Mouse (Mus musculus) layer of hippocampus, postnatal 25 days (tissue): ENCODE measurements around the gene Ndufs7. TPM values are rescaled to one million over a fixed set of nuclear protein-coding genes. Genes with fewer than 3 reads are reported as not detected.

ENCODE experiments used
- DNase-seq, 2 experiments: peaks; one replicate each; pipeline ENCODE4 v3.0.0; 2022; ENCODE audit warnings: mixed read lengths in 2 of 2, low spot score in 1 of 2; ENCODE audit errors: extremely low spot score in 1 of 2
- microRNA-seq, 2 experiments: library from miRNA; unstranded; fragments of <30 nt; microRNA quantifications; one replicate each; pipeline ENCODE4 v1.2.0; 2021
- total RNA-seq, 2 experiments: library from RNA; stranded (reverse); gene quantifications; 2 replicates each; pipeline ENCODE4 v1.2.3; 2021

The Ndufs7 gene
- total RNA-seq, 2 experiments from 2014 or later = 196 to 223 TPM

DNA sequence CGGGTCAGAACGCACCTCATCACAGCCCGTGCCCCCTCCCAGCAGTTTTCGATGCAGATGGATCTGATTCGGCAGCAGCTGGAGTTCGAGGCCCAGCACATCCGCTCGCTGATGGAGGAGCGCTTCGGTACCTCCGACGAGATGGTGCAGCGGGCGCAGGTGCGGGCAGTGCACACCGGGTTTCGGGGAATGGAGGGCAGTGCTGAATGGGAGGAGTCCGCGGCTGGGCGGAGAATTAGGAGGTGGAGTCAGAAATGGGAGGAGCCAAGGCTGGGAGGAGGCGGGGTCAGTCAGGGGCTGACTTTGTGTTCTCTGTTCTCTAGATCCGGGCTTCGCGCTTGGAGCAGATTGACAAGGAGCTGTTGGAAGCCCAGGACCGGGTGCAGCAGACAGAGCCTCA, 55.9 kb downstream of the Ndufs7 start:
- DNase-seq = no peak

Small RNA genes within 50 kb of the gene (microRNA-seq; reads per million reads assigned to microRNA genes)
- 1.8 to 2.0 reads per million in 2 experiments for gene Mir6911

Other genes starting within 250 kb of the Ndufs7 start
- 1 to 10 TPM; 3.3 to 4.3 TPM for gene Arhgap45, start 232.5 kb upstream of the Ndufs7 start, total RNA-seq
- 10 to 100 TPM; 86.6 to 91.0 TPM for gene Polr2e, start 209.3 kb upstream of the Ndufs7 start, total RNA-seq
- 100 to 1,000 TPM; 486 to 515 TPM for gene Gpx4, start 202.0 kb upstream of the Ndufs7 start, total RNA-seq
- gene Sbno2, start 143.6 kb upstream of the Ndufs7 start, total RNA-seq = 10 to 100 TPM; 14.5 to 22.0 TPM
- 10 to 100 TPM; 89.1 to 94.3 TPM for gene Stk11, start 133.3 kb upstream of the Ndufs7 start, total RNA-seq
- 100 to 1,000 TPM; 338 to 391 TPM for gene Atp5d, start 110.5 kb upstream of the Ndufs7 start, total RNA-seq
- gene Cbarp, start 108.3 kb upstream of the Ndufs7 start, total RNA-seq = 100 to 1,000 TPM; 399 to 401 TPM
- gene Midn, start 100.8 kb upstream of the Ndufs7 start, total RNA-seq = 10 to 100 TPM; 61.4 to 82.4 TPM
- gene Cirbp, start 83.1 kb upstream of the Ndufs7 start, total RNA-seq = 10 to 100 TPM; 69.5 to 97.5 TPM
- 1 to 10 TPM; 5.8 to 6.2 TPM for gene 1600002K03Rik, start 76.2 kb upstream of the Ndufs7 start, total RNA-seq
- 10 to 100 TPM; 11.9 to 12.7 TPM for gene Efna2, start 69.6 kb upstream of the Ndufs7 start, total RNA-seq
- gene Mum1, start 22.7 kb upstream of the Ndufs7 start, total RNA-seq = 10 to 100 TPM; 39.5 to 48.9 TPM
- 10 to 100 TPM; 43.1 to 54.7 TPM for gene Gamt, start 11.9 kb downstream of the Ndufs7 start, total RNA-seq
- gene Dazap1, start 12.4 kb downstream of the Ndufs7 start, total RNA-seq = 10 to 100 TPM; 76.8 to 91.2 TPM
- gene Rps15, start 43.3 kb downstream of the Ndufs7 start, total RNA-seq = 100 to 1,000 TPM; 790 to 900 TPM
- 100 to 1,000 TPM; 101 to 115 TPM for gene Apc2, start 46.9 kb downstream of the Ndufs7 start, total RNA-seq
- 10 to 100 TPM; 20.7 to 26.3 TPM for gene 2310011J03Rik, start 71.4 kb downstream of the Ndufs7 start, total RNA-seq
- 1 to 10 TPM; 2.3 to 2.8 TPM for gene Pcsk4, start 80.4 kb downstream of the Ndufs7 start, total RNA-seq
- gene Reep6, start 80.8 kb downstream of the Ndufs7 start, total RNA-seq = 10 to 100 TPM in 1 of 2 experiments, 1 to 10 TPM in 1; 9.7 to 10.6 TPM
- gene Adamtsl5, start 99.3 kb downstream of the Ndufs7 start, total RNA-seq = 1 to 10 TPM; 3.8 to 5.5 TPM
- 10 to 100 TPM; 14.6 to 16.9 TPM for gene Plk5, start 107.3 kb downstream of the Ndufs7 start, total RNA-seq
- 10 to 100 TPM; 18.9 to 19.3 TPM for gene Mex3d, start 138.5 kb downstream of the Ndufs7 start, total RNA-seq
- 100 to 1,000 TPM; 138 to 159 TPM for gene Mbd3, start 150.4 kb downstream of the Ndufs7 start, total RNA-seq
- 100 to 1,000 TPM; 520 to 551 TPM for gene Uqcr11, start 157.7 kb downstream of the Ndufs7 start, total RNA-seq
- gene Tcf3, start 184.5 kb downstream of the Ndufs7 start, total RNA-seq = 10 to 100 TPM; 26.9 to 32.1 TPM
- not detected for gene Onecut3, start 245.7 kb downstream of the Ndufs7 start, total RNA-seq